Mouse (Mus musculus) forebrain, embryonic 16.5 days (tissue): Measurements from ENCODE around the gene Lrrc7. TPM values are rescaled to one million over a fixed set of nuclear protein-coding genes. Genes with fewer than 3 reads are reported as not detected.

Source experiments
- ATAC-seq: fragments of 200-750 bp; cut with Nextera tagmentation; 2 replicates; pipeline ENCODE4 v1.8.0; 2017; ENCODE audit warnings: mild to moderate bottlenecking, moderate library complexity
- H3K27ac ChIP-seq: fragments of 300-500 bp; sonication (generic); 2 replicates; pipeline ENCODE4 v1.5.1; 2014; ENCODE audit warnings: low read length, control low read depth
- H3K27me3 ChIP-seq: fragments of 300-500 bp; sonication (generic); replicated peaks from 2 replicates; pipeline ENCODE4 v1.6.1; 2014; ENCODE audit warnings: low read length; ENCODE audit not compliant: control insufficient read depth, insufficient read depth
- H3K36me3 ChIP-seq: fragments of 300-500 bp; sonication (generic); 2 replicates; pipeline ENCODE4 v1.6.1; 2014; ENCODE audit not compliant: control insufficient read depth, insufficient read depth
- H3K4me1 ChIP-seq: fragments of 300-500 bp; sonication (generic); replicated peaks from 2 replicates; pipeline ENCODE4 v1.6.1; 2014; ENCODE audit warnings: low read length; ENCODE audit not compliant: control insufficient read depth, insufficient read depth
- H3K4me2 ChIP-seq: fragments of 300-500 bp; sonication (generic); 2 replicates; pipeline ENCODE4 v1.6.1; 2014; ENCODE audit warnings: mild to moderate bottlenecking, low read length, control low read depth
- H3K4me3 ChIP-seq: fragments of 300-500 bp; sonication (generic); replicated peaks from 2 replicates; pipeline ENCODE4 v1.5.1; 2014; ENCODE audit warnings: mild to moderate bottlenecking, low read length, control low read depth
- H3K9ac ChIP-seq: fragments of 300-500 bp; sonication (generic); replicated peaks from 2 replicates; pipeline ENCODE4 v1.6.1; 2014; ENCODE audit warnings: low read depth, low read length, control low read depth
- H3K9me3 ChIP-seq: fragments of 300-500 bp; sonication (generic); 2 replicates; pipeline ENCODE4 v1.6.1; 2016; ENCODE audit warnings: low read length; ENCODE audit not compliant: control insufficient read depth
- WGBS: fragments of 180-500 bp; shearing (Covaris S2); extraction: QIAGEN DNeasy Blood & Tissue Kit; methylation state at CpG from one replicate; pipeline ENCODE4 v1.1.7; 2014; 5-methylcytosine and 5-hydroxymethylcytosine counted together
- polyA plus RNA-seq: library from polyadenylated mRNA; unstranded; fragments of >200 nt; fragmentation: Nextera tagmentation; extraction: Ambion mirVana; gene quantifications from 2 replicates; pipeline ENCODE4 v1.2.1, GENCODE M21; 2015

Gene Lrrc7
- polyA plus RNA-seq, 1 experiment from 2014 or later = 19.3 TPM

GRCm38 (mm10) chr3:158164452-158164851, 397.6 kb downstream of the Lrrc7 start:
- Histone ChIP-seq H3K4me1 (no peaks in the 10 kb centered on the region; the same call in 1 of the 2 replicates), H3K4me3 (no peak overlapping the region), H3K36me3 (peaks cover 13% of the 10 kb centered on the region), H3K9ac (no peak overlapping the region), H3K4me2 (no peak overlapping the region), H3K27ac (no peak overlapping the region), H3K9me3 (no peaks in the 10 kb centered on the region), H3K27me3 (no peaks in the 10 kb centered on the region)
- ATAC-seq = no peak
- WGBS = 65% methylated on average over 5 of the region's 5 CpGs

- no peaks in the 10 kb centered on the region for H3K9me3 ChIP-seq
- H3K9ac ChIP-seq = no peak overlapping the region
- H3K4me3 ChIP-seq = no peak overlapping the region
- no peaks in the 10 kb centered on the region for H3K4me1 ChIP-seq
- no peak for ATAC-seq
- H3K27me3 ChIP-seq = no peaks in the 10 kb centered on the region
- H3K27ac ChIP-seq = no peak overlapping the region
- whole genome bisulfite sequencing = 80% methylated on average over 4 of the region's 4 CpGs
- H3K4me2 ChIP-seq = no peak overlapping the region
- peaks cover 13% of the 10 kb centered on the region for H3K36me3 ChIP-seq
Observed at GRCm38 (mm10) chr3:158163127-158163526, 398.9 kb downstream of the Lrrc7 start.

- Histone ChIP-seq H3K27ac (no peak overlapping the region), H3K4me3 (no peak overlapping the region), H3K27me3 (no peaks in the 10 kb centered on the region), H3K36me3 (peaks cover 13% of the 10 kb centered on the region), H3K9me3 (no peaks in the 10 kb centered on the region), H3K9ac (no peak overlapping the region), H3K4me1 (no peaks in the 10 kb centered on the region), H3K4me2 (no peak overlapping the region)
- ATAC-seq = no peak
- WGBS = 83% methylated on average over 1 of the region's 1 CpGs
Observed at GRCm38 (mm10) chr3:158161924-158162490, 400.0 kb downstream of the Lrrc7 start.

- ATAC-seq = no peak
- WGBS = 84% methylated on average over 3 of the region's 3 CpGs
- no peaks in the 10 kb centered on the region for H3K27me3 ChIP-seq
- H3K4me2 ChIP-seq = no peak overlapping the region
- H3K9me3 ChIP-seq = no peaks in the 10 kb centered on the region
- H3K4me3 ChIP-seq = no peak overlapping the region
- H3K27ac ChIP-seq = no peak overlapping the region
- 0 out of 2 replicates have a peak, but pooled peaks cover 3% of the 10 kb centered on the region for H3K4me1 ChIP-seq
- H3K9ac ChIP-seq = no peak overlapping the region
- H3K36me3 ChIP-seq = peaks cover 4% of the 10 kb centered on the region; the same call in 1 of the 2 replicates
Observed at GRCm38 (mm10) chr3:158155515-158156286, 406.3 kb downstream of the Lrrc7 start.

- Histone ChIP-seq H3K27ac (0 out of 2 replicates have a peak overlapping the region, but pooled peaks have one; percentile 10), H3K4me1 (0 out of 2 replicates have a peak, but pooled peaks cover 3% of the 10 kb centered on the region), H3K9ac (no peak overlapping the region), H3K4me2 (no peak overlapping the region), H3K9me3 (no peaks in the 10 kb centered on the region), H3K36me3 (no peaks in the 10 kb centered on the region), H3K27me3 (no peaks in the 10 kb centered on the region), H3K4me3 (no peak overlapping the region)
- WGBS = 61% methylated on average over 3 of the region's 3 CpGs
- peak; percentile 56 for ATAC-seq
Observed at GRCm38 (mm10) chr3:158154134-158154533, 407.9 kb downstream of the Lrrc7 start.

GRCm38 (mm10) chr3:158148998-158149397, 413.0 kb downstream of the Lrrc7 start:
- Histone ChIP-seq H3K4me2 (no peak overlapping the region), H3K36me3 (peaks cover 2% of the 10 kb centered on the region; the same call in 1 of the 2 replicates), H3K9me3 (no peaks in the 10 kb centered on the region), H3K27ac (no peak overlapping the region), H3K4me3 (no peak overlapping the region), H3K4me1 (no peaks in the 10 kb centered on the region), H3K9ac (no peak overlapping the region), H3K27me3 (no peaks in the 10 kb centered on the region)
- ATAC-seq = peak; percentile 63; the same call in 1 of the 2 replicates
- WGBS = 59% methylated on average over 1 of the region's 1 CpGs

- H3K4me1 ChIP-seq = no peaks in the 10 kb centered on the region
- H3K4me2 ChIP-seq = no peak overlapping the region
- no peaks in the 10 kb centered on the region for H3K27me3 ChIP-seq
- peaks cover 4% of the 10 kb centered on the region; the same call in 1 of the 2 replicates for H3K36me3 ChIP-seq
- 76% methylated on average over 1 of the region's 1 CpGs for WGBS
- no peaks in the 10 kb centered on the region for H3K9me3 ChIP-seq
- H3K9ac ChIP-seq = no peak overlapping the region
- no peak overlapping the region for H3K4me3 ChIP-seq
- ATAC-seq = no peak
- no peak overlapping the region for H3K27ac ChIP-seq
Observed at GRCm38 (mm10) chr3:158140629-158141028, 421.4 kb downstream of the Lrrc7 start.

- Histone ChIP-seq H3K4me1 (no peaks in the 10 kb centered on the region), H3K4me3 (no peak overlapping the region), H3K4me2 (no peak overlapping the region), H3K9me3 (no peaks in the 10 kb centered on the region), H3K27ac (no peak overlapping the region), H3K36me3 (peaks cover 5% of the 10 kb centered on the region), H3K27me3 (no peaks in the 10 kb centered on the region), H3K9ac (no peak overlapping the region)
- 75% methylated on average over 6 of the region's 6 CpGs for WGBS
- no peak for ATAC-seq
Observed at GRCm38 (mm10) chr3:158137796-158138195, 424.2 kb downstream of the Lrrc7 start.

- no peak for ATAC-seq
- WGBS = 84% methylated on average over 4 of the region's 4 CpGs
- Histone ChIP-seq H3K9ac (no peak overlapping the region), H3K9me3 (no peaks in the 10 kb centered on the region), H3K27me3 (no peaks in the 10 kb centered on the region), H3K36me3 (peaks cover 3% of the 10 kb centered on the region; the same call in 1 of the 2 replicates), H3K27ac (no peak overlapping the region), H3K4me2 (no peak overlapping the region), H3K4me1 (no peaks in the 10 kb centered on the region), H3K4me3 (no peak overlapping the region)
Observed at GRCm38 (mm10) chr3:158131672-158132071, 430.3 kb downstream of the Lrrc7 start.
